Mouse (Mus musculus) liver, adult 2 months (tissue): Measurements from ENCODE around the gene Mki67.

ENCODE experiments used
- CTCF ChIP-seq: fragments of 200-500 bp; IDR thresholded peaks from 2 replicates; pipeline ENCODE4 v1.5.1; 2011; ENCODE audit warnings: low read depth, low read length, control low read depth
- POLR2A ChIP-seq: fragments of 200-500 bp; IDR thresholded peaks from 2 replicates; pipeline ENCODE4 v1.6.1; 2011; ENCODE audit warnings: low read length, control low read depth; ENCODE audit not compliant: insufficient read depth; ENCODE audit errors: extremely low read depth

GRCm38 (mm10) chr7:135653601-135654000 is 62.6 kb downstream of the Mki67 start:
- TF ChIP-seq CTCF (no peak), POLR2A (no peak)
